In genomic region chr8:123988605-123989038, GRCm38 (mm10) we compare ENCODE assay signal across 11 mouse cellular contexts. TPM values are rescaled to one million over a fixed set of nuclear protein-coding genes. Genes with fewer than 3 reads are reported as not detected.
DNase-seq lines count a peak whose midpoint lies in the region; ATAC-seq and TF ChIP-seq lines count a peak whose summit lies in the region.
"Had no signal": no experiment of that assay in that cellular context is flagged by ENCODE, and none has a peak within 500 bp of the region (broad histone marks: within the 10 kb centered on the region; RNA-seq: fewer than 3 reads in every experiment).

No protein-coding gene starts in this region.

- no peaks in the 10 kb centered on the region for H3K27me3 ChIP-seq in heart, embryonic 10.5 days (ENCODE audit: insufficient read depth, poor library complexity, severe bottlenecking)
- no peaks in the 10 kb centered on the region for H3K27me3 ChIP-seq in heart, postnatal 0 days (ENCODE audit: control insufficient read depth, insufficient read depth, low read length)
- no peaks in the 10 kb centered on the region for H3K27me3 ChIP-seq in small intestine, adult 2 months (ENCODE audit: control insufficient read depth, insufficient read depth, low read length)
- H3K27me3 ChIP-seq: embryonic facial prominence, embryonic 13.5 days had no signal

- 0 out of 2 replicates have a peak overlapping the region, but pooled peaks have one; percentile 17 for H3K9ac ChIP-seq in heart, postnatal 0 days (replicated peaks; ENCODE audit: low read depth, low read length)
- H3K9ac ChIP-seq: embryonic facial prominence, embryonic 13.5 days had no signal

- TF ChIP-seq EP300 in heart, postnatal 0 days (IDR thresholded peaks at IDR 0.05; ENCODE audit: low read depth), result no peak

- H3K9me3 ChIP-seq in heart, embryonic 10.5 days, result no peaks in the 10 kb centered on the region
- H3K9me3 ChIP-seq in heart, postnatal 0 days (replicated peaks; ENCODE audit: control insufficient read depth, low read length), result no peaks in the 10 kb centered on the region
- H3K9me3 ChIP-seq: embryonic facial prominence, embryonic 13.5 days had no signal

- WGBS in heart, embryonic 10.5 days, result 21% methylated on average over 6 of the region's 6 CpGs
- WGBS in heart, postnatal 0 days, result 21% methylated on average over 6 of the region's 6 CpGs
- WGBS in small intestine, adult 2 months, result 15% methylated on average over 6 of the region's 6 CpGs

- ATAC-seq in heart, postnatal 0 days (ENCODE audit: insufficient read depth, low read depth), result peak; percentile 33; the same call in 1 of the 2 replicates

- peaks cover 2% of the 10 kb centered on the region; the same call in 1 of the 2 replicates for H3K36me3 ChIP-seq in heart, embryonic 10.5 days
- H3K36me3 ChIP-seq in heart, postnatal 0 days (replicated peaks; ENCODE audit: control insufficient read depth, insufficient read depth, low read length), result no peaks in the 10 kb centered on the region
- no peaks in the 10 kb centered on the region for H3K36me3 ChIP-seq in small intestine, adult 2 months (ENCODE audit: control insufficient read depth, insufficient read depth, low read length)

- H3K4me1 ChIP-seq in heart, embryonic 10.5 days, result peaks cover 23% of the 10 kb centered on the region
- peaks cover 9% of the 10 kb centered on the region for H3K4me1 ChIP-seq in heart, postnatal 0 days (ENCODE audit: control insufficient read depth, insufficient read depth)
- H3K4me1 ChIP-seq in small intestine, adult 2 months (ENCODE audit: control insufficient read depth, insufficient read depth, insufficient read length, low read length), result peaks cover 8% of the 10 kb centered on the region; the same call in 1 of the 2 replicates
- H3K4me1 ChIP-seq: embryonic facial prominence, embryonic 13.5 days had no signal

- DNase-seq in heart, embryonic 10.5 days (ENCODE audit: low spot score), result peak; percentile 94
- DNase-seq in heart, adult 8-10 months (ENCODE audit: low spot score), result no peak
- peak; percentile 23 for DNase-seq in ZHBTc4 (ENCODE audit: low read depth, low spot score)
- DNase-seq in heart, postnatal 0 days (ENCODE audit: low spot score), result peak; percentile 51
- DNase-seq in adrenal gland, postnatal 14 days, result no peak
- DNase-seq in frontal cortex, postnatal 25 days (ENCODE audit: low spot score in 2 of 2), result no peak
- DNase-seq in cerebellum, adult 9-10 months, result no peak
- DNase-seq: adrenal gland, adult 2 months; gastrocnemius, postnatal 25 days had no signal

- no peak overlapping the region for H3K4me2 ChIP-seq in heart, postnatal 0 days (ENCODE audit: low read depth, low read length)
- H3K4me2 ChIP-seq: embryonic facial prominence, embryonic 13.5 days had no signal

- TF ChIP-seq CTCF in heart, postnatal 0 days (IDR thresholded peaks at IDR 0.05; ENCODE audit: low read depth), result no peak
- no peak for TF ChIP-seq CTCF in small intestine, adult 2 months (IDR thresholded peaks at IDR 0.05; ENCODE audit: extremely low read depth, insufficient read length, insufficient replicate concordance, low read depth, low read length)

- TF ChIP-seq POLR2A in small intestine, adult 2 months (IDR thresholded peaks at IDR 0.05; ENCODE audit: low read depth, low read length), result no peak

- H3K27ac ChIP-seq in heart, embryonic 10.5 days, result peak overlapping the region; percentile 82
- peak overlapping the region; percentile 36 for H3K27ac ChIP-seq in heart, postnatal 0 days (ENCODE audit: low read depth)
- H3K27ac ChIP-seq in small intestine, adult 2 months (ENCODE audit: insufficient read depth, low read depth, low read length), result peak overlapping the region; percentile 36; the same call in 1 of the 2 replicates
- H3K27ac ChIP-seq: embryonic facial prominence, embryonic 13.5 days had no signal

- H3K4me3 ChIP-seq in heart, embryonic 10.5 days, result peak overlapping the region; percentile 30
- no peak overlapping the region for H3K4me3 ChIP-seq in heart, postnatal 0 days (ENCODE audit: low read depth, low read length)
- H3K4me3 ChIP-seq in small intestine, adult 2 months (ENCODE audit: low read depth, low read length), result no peak overlapping the region
- H3K4me3 ChIP-seq: embryonic facial prominence, embryonic 13.5 days had no signal

RNA-seq across cellular contexts. Expression of gene Abcb10, which starts 5.7 kb away (rescaled TPM):
- 41.6 and 47.7 TPM in 2 replicates for polyA plus RNA-seq in heart, embryonic 10.5 days (2016; fragmentation: Nextera tagmentation; extraction: Ambion mirVana)
- total RNA-seq in heart, adult 8-10 months (2022), result 10 to 100 TPM; 41.0 to 50.0 (median 45.6) TPM
- total RNA-seq in heart, postnatal 0 days (2014; rRNA removed; ENCODE audit: low replicate concordance), result 34.5 and 48.2 TPM in 2 replicates
- polyA plus RNA-seq in heart, postnatal 0 days (2015; fragmentation: Nextera tagmentation; extraction: Ambion mirVana), result 17.1 and 17.2 TPM in 2 replicates
- polyA plus RNA-seq in small intestine, adult 2 months (2012; rRNA removed), result 15.3 and 18.2 TPM in 2 replicates
- 19.4 and 19.6 TPM in 2 replicates for total RNA-seq in adrenal gland, postnatal 14 days (2021)

RNA-seq across cellular contexts. Expression of gene Taf5l, which starts 32.6 kb away (rescaled TPM):
- 37.4 and 40.4 TPM in 2 replicates for polyA plus RNA-seq in heart, embryonic 10.5 days (2016; fragmentation: Nextera tagmentation; extraction: Ambion mirVana)
- 10 to 100 TPM; 14.1 to 15.2 (median 14.5) TPM for total RNA-seq in heart, adult 8-10 months (2022)
- total RNA-seq in heart, postnatal 0 days (2014; rRNA removed; ENCODE audit: low replicate concordance), result 31.8 and 46.3 TPM in 2 replicates
- 14.1 and 17.2 TPM in 2 replicates for polyA plus RNA-seq in heart, postnatal 0 days (2015; fragmentation: Nextera tagmentation; extraction: Ambion mirVana)
- 15.3 and 29.2 TPM in 2 replicates for polyA plus RNA-seq in small intestine, adult 2 months (2012; rRNA removed)
- 25.4 and 27.7 TPM in 2 replicates for total RNA-seq in adrenal gland, postnatal 14 days (2021)

RNA-seq across cellular contexts. Expression of gene Urb2, which starts 32.7 kb away (rescaled TPM):
- 6.1 and 6.9 TPM in 2 replicates for polyA plus RNA-seq in heart, embryonic 10.5 days (2016; fragmentation: Nextera tagmentation; extraction: Ambion mirVana)
- 1 to 10 TPM; 4.9 to 7.2 (median 6.5) TPM for total RNA-seq in heart, adult 8-10 months (2022)
- total RNA-seq in heart, postnatal 0 days (2014; rRNA removed; ENCODE audit: low replicate concordance), result 9.8 and 11.7 TPM in 2 replicates
- polyA plus RNA-seq in heart, postnatal 0 days (2015; fragmentation: Nextera tagmentation; extraction: Ambion mirVana), result 0.74 and 0.97 TPM in 2 replicates
- polyA plus RNA-seq in small intestine, adult 2 months (2012; rRNA removed), result 1.4 and 2.5 TPM in 2 replicates
- total RNA-seq in adrenal gland, postnatal 14 days (2021), result 12.5 and 13.7 TPM in 2 replicates

RNA-seq across cellular contexts. Expression of gene Nup133, which starts 39.6 kb away (rescaled TPM):
- 34.1 and 37.8 TPM in 2 replicates for polyA plus RNA-seq in heart, embryonic 10.5 days (2016; fragmentation: Nextera tagmentation; extraction: Ambion mirVana)
- 10 to 100 TPM in 2 of 4 experiments, 1 to 10 TPM in 2; 8.4 to 11.9 (median 10.2) TPM for total RNA-seq in heart, adult 8-10 months (2022)
- 14.8 and 20.3 TPM in 2 replicates for total RNA-seq in heart, postnatal 0 days (2014; rRNA removed; ENCODE audit: low replicate concordance)
- 9.8 and 10.2 TPM in 2 replicates for polyA plus RNA-seq in heart, postnatal 0 days (2015; fragmentation: Nextera tagmentation; extraction: Ambion mirVana)
- 2.4 and 4.3 TPM in 2 replicates for polyA plus RNA-seq in small intestine, adult 2 months (2012; rRNA removed)
- total RNA-seq in adrenal gland, postnatal 14 days (2021), result 15.3 and 16.5 TPM in 2 replicates

Comparison
In these comparisons a context has a peak if more than half of its experiments do, and no peak if none do; other contexts are left out.
1. DNase-seq: peak in heart, embryonic 10.5 days (single experiment), ZHBTc4 (single experiment) and heart, postnatal 0 days (single experiment); none in heart, adult 8-10 months (single experiment), adrenal gland, postnatal 14 days (single experiment), frontal cortex, postnatal 25 days (0 of 2) and cerebellum, adult 9-10 months (single experiment).
2. Peak in every context shown above with its lines, with median percentiles within 50 percentile points of each other: H3K27ac ChIP-seq.